Mouse (Mus musculus) naive thymus-derived CD4-positive, alpha-beta T cell, adult 2 months (primary cell): Measurements from ENCODE around the gene Lgr4.

Experiments used
- DNase-seq: peaks from one replicate; pipeline ENCODE4 v3.0.0-alpha.2; 2011; ENCODE audit warnings: low read depth

Gene Lgr4

GRCm38 (mm10) chr2:109922306-109922705 is 4.9 kb downstream of the Lgr4 start:
- no peak for DNase-seq

DNA sequence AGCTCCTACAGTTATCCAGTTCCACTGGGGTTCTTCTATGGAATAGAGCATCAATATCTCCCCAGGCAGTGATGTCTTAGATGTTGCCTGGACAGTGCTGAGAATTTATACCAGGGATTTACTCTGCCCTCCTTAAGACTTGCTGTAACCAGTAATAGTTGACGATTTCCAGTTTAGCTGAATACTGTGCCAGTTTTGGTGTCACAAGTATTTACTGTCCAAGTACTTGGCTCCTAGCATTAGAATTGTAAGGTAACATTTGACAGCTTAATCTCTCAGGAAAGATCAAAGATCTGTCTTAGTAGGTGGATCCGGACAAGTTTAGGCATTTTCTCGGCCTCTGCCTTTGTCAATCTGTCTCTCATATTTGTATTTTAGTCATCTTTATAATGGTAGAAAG is 5.6 kb downstream of the Lgr4 start:
- DNase-seq: no peak

DNA sequence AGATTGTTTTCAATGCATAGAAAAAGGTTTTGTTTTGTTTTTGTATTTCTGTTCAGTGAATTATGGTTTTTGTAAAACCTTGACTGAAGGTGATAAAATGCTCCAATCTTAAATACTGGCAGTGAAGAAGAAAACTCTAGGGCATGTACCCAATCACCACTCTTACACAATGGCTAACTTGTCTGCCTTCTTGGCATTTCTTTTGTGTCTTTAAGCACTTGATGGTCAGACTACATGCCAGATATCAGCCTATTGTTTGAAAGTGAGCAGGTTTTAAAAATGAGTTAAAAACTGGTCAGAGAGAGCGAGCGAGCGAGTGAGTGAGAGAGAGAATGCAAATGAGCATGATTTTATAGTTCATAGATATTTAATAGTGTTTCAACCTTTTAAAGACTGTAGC is 6.5 kb downstream of the Lgr4 start:
- no peak for DNase-seq

- DNase-seq: no peak
These were observed 9.5 kb downstream of the Lgr4 start for GRCm38 (mm10) chr2:109926984-109927383.

DNA sequence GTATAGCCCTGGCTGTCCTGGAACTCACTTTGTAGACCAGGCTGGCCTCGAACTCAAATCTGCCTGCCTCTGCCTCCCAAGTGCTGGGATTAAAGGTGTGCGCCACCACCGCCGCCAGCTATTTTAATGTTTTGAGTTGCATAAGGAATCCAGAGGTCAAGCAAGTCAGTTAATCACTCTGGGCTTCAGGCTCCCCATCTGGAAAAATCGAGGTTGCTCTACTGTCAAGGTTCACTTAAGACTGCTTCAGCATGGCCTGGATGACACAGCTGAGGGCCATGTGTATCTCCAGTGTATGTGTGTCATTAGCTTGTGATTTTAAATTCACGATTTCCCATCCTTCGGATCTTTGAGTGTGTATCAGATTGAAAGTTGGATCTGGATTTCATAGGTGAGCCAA is 10.0 kb downstream of the Lgr4 start:
- no peak for DNase-seq

- DNase-seq: no peak
These were observed 10.4 kb downstream of the Lgr4 start for GRCm38 (mm10) chr2:109927876-109928275.

- no peak for DNase-seq
These were observed 11.3 kb downstream of the Lgr4 start for GRCm38 (mm10) chr2:109928791-109929190.

- no peak for DNase-seq
These were observed 11.8 kb downstream of the Lgr4 start for GRCm38 (mm10) chr2:109929256-109929655.

DNA sequence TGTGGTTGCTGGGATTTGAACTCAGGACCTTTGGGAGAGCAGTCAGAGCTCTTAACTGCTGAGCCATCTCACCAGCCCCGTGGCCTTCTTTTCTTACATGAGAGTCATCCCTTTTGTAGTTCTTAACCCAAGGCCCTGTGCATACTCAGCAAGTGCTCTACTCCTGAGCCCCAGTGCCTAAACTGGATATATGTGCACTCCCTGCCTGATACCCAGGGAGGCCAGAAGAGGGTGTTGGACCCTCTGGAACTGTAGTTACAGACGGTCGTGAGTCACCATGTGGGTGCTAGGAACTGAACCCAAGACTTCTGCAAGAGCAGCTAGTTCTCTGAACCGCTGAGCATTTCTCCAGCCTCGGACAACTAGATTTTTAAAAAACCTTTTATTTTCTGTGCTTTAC is 12.9 kb downstream of the Lgr4 start:
- DNase-seq: no peak

GRCm38 (mm10) chr2:109930771-109931170 is 13.3 kb downstream of the Lgr4 start:
- no peak for DNase-seq

DNA sequence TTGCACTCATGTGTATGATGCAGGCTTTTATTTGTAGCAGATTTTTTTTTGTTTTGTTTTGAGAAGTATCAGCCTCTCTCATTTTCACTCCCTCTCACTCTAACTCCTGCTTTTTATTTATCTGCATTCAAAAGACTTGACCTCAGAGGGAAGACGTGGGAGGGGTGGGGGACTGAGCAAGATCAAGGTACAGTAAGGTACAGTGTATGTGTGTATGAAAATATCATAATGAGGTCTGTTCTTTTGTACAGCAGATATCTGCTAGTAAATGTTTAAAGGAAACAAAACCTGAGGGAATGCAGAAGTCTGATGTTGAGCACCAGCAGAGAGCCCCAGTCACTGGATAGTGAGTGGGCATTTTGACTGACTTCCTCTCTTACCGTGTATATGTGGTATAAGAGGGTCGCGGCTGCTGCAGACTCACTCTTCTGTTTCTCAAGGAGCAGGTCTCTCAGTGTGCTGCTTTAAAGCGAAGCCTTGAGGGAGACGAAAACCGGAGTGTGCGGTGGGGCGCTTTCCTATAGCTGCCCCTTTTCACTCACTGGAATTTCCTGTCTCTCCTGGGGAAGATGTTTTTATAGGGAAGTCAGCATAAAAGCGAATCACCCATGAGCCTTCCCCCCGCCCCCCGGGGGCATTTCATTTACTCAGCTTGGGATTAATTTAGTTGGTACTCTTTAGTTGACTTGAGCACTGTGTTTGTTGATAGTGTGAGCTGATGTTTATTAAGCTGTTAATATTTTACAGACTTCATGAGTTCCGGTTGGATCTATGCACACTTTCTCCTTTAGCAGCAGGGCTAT is 14.7 kb downstream of the Lgr4 start:
- no peak for DNase-seq

GRCm38 (mm10) chr2:109933151-109933550 is 15.7 kb downstream of the Lgr4 start:
- no peak for DNase-seq

- no peak for DNase-seq
These were observed 16.6 kb downstream of the Lgr4 start for GRCm38 (mm10) chr2:109934086-109934485.

GRCm38 (mm10) chr2:109935194-109935593 is 17.7 kb downstream of the Lgr4 start:
- DNase-seq: no peak

- DNase-seq: no peak
These were observed 18.4 kb downstream of the Lgr4 start for GRCm38 (mm10) chr2:109935754-109936409.

- DNase-seq: no peak
These were observed 18.9 kb downstream of the Lgr4 start for GRCm38 (mm10) chr2:109936410-109936755.

- no peak for DNase-seq
These were observed 24.6 kb downstream of the Lgr4 start for GRCm38 (mm10) chr2:109941973-109942444.

DNA sequence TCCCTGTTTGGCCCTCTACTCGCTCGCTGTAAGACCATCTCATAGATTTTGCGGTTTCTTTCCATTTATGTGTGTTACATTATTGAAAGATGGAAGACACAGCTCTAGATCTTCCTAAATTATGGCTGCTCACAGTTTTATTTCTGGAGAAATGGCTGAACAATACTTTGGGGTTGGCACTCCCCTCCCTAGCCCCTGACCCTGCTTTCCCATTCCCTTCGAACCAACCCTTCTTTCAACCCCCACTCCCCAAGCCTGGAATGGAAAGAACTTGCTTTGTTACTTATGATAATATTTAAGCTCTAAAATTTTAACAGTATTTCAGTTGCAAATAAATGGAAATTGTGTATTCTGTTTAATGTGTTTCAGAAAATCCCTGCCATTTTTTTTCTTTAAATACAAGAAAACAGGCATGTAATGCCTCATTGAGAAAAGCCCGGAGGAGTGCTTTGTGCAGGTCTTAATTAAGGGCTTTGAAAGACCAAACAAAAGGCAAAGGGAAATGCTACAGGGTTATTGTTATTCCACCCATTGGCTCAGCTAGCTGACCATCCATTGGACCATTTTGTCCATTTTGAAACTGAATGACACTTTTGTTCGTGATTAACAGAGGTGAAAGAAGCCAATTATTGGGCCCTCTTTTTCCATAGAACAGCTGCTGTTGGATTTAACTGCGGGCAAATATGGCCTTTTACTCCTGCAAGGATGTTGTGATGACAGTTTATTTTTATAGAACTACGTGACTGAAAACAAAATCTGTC is 25.5 kb downstream of the Lgr4 start:
- DNase-seq: no peak

DNA sequence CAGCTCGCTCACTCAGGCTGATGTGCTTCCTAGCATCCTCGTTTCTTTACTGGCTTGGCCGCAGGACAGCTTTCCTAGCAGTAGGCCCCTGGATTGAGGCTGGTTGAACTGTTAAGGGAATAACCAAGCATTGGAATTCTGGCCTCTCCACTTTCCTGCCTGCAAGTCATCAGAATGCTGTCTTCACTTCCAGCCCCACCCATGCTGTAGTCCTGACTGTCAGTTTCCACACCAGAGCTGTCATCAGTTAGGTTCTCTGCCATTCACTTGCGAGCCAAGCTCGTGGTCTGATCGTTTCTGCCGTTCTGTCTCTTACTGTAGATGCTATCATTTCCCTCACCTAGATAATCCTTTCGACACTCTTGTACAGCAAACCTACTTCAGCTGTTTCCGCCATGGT is 27.5 kb downstream of the Lgr4 start:
- DNase-seq: no peak

DNA sequence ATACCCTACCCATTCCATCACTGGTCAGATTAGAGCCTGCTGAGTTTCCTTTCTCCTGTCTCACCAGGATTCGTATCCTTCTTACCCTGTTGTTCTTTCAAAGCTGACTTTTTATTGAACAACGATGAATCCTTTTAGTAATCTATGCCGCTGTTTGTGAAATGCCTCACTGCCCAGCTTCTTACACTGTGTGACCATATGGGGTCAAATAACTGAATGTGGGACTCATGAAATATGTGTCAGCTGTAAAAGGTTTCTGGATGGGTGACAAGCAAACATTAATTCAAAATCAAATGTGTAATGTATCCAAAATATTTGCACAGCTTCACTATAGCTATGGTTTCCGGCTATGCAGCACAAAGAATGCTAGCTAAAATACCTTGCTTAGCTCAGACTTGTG is 28.1 kb downstream of the Lgr4 start:
- DNase-seq: no peak

DNA sequence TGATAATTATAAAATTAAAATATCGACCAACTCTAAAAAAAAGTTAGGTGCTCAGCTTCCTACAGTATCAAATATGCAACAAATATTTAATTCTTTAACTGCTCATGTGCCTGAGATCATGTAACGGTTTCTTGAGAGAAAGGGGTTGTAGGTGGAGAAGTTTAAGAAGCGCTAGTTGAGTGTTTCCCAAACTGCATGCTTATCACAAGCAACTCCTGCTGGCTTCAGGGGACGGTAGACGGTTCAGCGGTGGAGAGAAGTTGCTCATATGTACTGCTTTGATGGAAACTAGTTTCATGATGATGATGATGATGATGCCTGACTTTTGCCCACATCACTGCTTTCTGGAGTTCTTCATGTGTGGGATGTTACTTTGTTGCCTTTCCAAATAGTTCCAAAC is 29.0 kb downstream of the Lgr4 start:
- no peak for DNase-seq

- no peak for DNase-seq
These were observed 32.1 kb downstream of the Lgr4 start for GRCm38 (mm10) chr2:109949519-109949918.

DNA sequence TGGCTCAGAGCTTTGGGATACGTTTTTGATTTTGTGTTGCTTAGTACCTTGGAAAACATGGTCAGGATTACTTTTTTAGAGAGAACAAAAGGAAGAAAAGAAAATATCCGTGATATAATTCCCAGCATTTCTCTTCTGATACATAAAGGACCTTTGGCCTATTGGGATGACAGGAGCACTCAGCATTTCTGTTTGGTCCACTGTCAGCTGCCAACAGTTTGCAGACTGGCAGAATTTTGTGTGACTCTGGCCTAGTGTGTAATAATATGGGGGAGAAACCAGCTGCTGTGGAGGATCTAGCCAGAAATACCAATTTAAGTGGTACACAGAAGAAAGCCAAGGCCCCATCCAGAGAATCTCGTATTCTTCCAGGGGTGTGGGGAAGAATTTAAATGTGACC is 32.9 kb downstream of the Lgr4 start:
- DNase-seq: no peak
